Mouse (Mus musculus): ENCODE measurements around the gene Cers6. TPM values are rescaled to one million over a fixed set of nuclear protein-coding genes. Genes with fewer than 3 reads are reported as not detected.

Gene Cers6
- polyA plus RNA-seq, 2 experiments from 2014 or later: 4.6 to 4.8 TPM

DNA sequence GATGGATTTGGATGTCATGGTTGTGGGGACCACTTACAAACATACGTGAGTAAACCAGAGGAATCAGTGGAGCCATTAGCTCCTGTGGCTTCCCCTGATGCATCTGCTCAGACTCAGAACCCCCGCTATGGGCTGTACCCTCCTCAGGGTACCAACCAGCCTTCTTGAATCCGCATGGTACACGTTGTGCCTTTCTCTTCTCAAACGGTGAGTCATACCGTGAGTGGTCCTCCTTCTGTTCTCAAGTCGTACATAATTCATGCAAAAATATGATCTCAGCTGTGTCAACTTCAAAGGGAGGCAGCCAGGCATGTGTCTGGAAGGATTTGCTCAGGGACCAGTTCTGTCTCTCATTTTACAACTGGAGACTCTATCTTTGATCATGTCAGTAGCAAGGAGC is 23.3 kb downstream of the Cers6 start:
- no peak for ATAC-seq

DNA sequence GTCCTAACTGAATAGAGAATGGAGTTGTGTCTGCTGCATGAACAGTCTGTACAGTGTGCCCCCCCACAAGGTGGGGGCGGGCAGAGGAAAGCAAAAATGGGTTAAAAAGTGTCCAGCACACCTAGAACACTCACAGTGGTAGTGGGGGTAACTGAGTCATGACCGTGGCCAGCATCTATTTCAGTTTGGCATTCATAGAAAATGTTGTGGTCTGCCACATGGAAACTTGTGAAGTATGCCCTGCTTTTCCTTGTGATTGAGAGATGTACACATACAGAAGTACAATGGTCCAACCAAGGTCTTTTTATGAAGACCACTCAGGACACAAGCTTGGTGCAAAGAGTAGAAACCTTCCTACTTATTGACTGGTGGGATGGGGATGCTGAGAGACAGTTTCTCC is 24.0 kb downstream of the Cers6 start:
- ATAC-seq: no peak

DNA sequence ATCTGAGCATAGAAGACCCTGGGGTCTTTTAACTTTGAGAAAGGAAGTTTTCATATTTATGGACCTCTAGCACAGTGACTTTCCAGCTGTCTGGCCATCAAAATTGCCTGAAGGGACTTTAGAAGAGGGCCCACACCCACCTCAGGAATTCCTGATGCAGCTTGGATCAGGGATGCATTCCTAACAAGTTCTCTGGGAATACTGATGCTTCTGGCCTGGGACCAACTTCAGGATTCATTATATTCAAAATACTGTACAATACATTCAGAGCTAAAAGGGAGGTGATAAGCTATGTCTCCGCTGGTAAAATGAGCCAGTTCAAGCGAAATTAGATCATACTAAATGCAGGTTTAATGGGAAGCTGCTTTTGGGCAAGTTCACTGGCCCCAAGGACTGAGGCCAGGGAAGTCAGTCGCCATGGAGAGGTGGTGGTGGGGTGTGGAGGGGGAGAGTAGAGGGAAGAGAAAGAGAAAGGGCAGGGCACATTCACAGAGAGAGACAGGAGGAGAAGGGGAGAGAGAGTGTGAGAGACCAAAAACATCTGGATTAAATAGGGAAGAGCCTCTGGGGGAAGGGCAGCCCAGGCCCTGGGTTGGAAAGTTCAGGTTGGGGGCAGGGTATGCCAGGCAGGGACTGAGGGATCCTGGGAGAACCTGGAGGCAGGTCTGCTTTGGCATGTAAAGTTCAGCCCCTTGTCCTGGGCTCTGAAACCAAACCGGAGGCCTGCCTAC is 24.7 kb downstream of the Cers6 start:
- no peak for ATAC-seq

DNA sequence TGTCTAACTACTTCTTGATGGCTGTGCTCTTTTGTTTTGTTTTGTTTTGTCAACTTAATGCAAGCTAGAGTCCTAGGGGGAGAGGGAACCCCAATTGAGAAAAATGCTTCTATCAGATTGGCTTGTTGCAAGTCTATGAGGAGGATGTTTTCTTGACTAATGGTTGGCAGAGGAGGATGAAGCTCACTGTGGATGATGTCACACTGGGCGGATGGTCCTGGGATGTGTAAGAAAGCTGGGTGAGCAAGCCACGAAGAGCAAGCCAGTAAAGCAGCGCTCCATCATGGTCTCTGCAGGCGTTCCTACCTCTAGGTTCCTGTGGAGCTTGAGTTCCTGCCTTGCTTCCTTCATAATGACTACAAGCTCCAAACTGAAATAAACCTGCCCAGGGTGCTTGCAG is 25.4 kb downstream of the Cers6 start:
- no peak for ATAC-seq

DNA sequence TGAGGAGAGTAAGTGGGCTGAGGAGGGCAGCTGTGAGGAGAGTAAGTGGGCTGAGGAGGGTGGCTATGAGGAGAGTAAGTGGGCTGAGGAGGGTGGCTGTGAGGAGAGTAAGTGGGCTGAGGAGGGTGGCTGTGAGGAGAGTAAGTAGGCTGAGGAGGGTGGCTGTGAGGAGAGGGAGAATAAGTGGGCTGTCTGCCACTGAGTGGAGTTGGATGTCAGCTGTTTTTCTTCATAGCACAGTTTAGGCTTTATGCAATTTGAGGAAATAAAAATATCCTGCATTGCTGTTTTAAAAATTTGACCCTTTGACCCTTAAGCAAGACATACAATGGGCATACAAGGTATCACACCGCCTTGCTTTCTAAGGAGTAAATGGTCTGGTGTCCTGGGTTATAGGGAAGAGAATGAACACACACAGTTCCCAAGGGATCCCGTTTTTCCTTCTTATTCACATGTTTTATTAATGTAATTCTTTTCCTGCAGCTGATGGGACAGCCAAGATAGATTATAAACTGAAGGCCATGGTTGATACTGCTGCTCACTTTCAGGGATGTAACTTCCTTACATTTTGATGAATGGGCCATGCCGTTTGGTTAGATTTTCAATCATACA is 27.0 kb downstream of the Cers6 start:
- ATAC-seq: no peak

DNA sequence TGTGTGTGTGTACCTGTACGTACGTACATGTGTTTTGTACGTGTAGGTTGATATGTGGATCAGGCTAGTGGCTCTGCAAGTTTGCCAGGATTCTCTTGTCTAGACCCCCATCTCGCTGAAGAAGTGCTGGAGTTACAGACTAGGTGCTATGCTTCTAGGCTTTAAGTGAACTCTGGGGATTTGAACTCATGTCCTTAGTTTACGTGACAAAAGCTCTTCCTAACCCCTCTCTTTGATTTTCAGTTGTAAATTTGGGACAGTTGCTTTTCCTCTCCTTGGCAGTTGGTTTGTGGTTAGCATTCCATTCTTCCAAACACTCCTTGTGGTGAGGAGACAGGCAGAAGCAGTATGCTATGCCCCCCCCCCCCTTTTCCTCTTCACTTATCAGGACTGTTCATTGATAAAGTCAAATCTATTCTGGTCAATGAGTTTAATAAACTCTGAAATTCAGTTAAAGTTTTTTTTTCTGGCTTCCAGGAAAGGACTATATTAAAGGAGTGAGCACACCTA is 28.5 kb downstream of the Cers6 start:
- no peak for ATAC-seq

DNA sequence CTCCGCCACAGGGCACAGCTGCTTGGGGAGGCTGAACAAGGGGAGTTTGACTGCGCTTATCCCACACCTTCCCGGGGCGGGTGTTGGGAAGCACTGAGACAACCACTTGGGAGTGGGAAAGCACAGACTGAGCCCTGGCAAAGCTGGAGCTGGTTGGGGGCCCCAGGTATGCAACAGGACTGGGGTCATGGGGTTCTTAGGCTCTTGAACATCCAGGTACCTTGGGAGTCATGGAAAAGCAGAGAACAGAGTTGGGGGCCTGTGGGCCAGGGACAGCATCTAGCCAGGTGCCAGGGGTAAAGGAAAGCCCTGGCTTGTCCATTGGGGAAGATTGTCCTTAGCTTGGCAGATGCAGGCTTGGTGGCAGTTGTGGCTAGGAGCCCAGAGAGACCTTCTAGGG is 31.2 kb downstream of the Cers6 start:
- ATAC-seq: no peak

DNA sequence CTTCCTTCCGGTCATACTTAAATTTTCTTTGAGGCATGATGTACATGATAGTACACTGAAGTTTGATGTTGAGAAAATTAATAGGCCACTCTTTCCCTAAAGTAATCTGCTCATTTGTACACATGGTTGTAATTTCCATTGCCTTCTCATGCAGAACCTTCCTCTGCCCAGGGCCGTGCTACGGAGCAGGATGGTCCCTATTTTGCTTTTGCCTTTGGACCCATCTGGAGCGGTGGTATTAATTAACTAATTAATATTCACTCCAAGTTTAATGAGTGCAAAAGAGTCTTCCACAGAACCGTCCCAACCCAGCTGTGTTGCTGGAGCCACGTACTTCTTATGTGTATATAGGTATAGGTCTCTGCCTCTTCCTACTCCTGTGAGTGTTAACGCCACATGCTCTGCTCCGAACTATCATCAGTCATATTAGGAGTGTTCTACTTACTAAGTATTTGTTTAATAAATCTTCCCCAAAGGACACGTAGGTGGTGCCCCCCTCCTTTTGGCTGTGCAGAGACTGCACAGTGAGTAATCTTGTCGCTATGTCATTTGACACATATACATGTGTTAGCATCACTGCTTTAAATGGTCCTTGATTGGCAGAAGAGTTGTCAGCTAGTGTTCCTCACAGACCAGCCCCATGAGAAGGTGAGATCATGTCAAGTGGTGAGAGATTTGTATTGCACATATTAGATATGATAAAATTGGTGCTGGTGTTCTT is 34.0 kb downstream of the Cers6 start:
- no peak for ATAC-seq

DNA sequence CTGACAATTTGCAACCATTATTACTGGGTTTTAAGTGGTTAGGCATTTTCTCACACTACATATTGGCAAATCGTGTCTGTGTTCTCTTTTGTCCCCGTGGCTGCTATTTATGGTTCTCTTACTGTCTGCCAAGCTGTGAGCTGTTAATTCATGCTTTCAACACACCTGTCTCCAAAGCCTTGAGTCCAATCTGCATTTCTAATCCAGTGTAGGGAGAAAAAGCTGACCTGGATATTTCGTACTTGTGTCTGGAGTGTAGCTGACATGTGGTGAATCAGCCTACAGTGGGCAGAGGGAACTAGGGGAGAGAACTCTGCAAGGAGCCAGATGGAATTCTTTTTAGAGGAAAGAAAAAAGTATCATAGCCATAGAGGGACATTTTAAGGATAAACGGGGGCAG is 35.0 kb downstream of the Cers6 start:
- no peak for ATAC-seq

DNA sequence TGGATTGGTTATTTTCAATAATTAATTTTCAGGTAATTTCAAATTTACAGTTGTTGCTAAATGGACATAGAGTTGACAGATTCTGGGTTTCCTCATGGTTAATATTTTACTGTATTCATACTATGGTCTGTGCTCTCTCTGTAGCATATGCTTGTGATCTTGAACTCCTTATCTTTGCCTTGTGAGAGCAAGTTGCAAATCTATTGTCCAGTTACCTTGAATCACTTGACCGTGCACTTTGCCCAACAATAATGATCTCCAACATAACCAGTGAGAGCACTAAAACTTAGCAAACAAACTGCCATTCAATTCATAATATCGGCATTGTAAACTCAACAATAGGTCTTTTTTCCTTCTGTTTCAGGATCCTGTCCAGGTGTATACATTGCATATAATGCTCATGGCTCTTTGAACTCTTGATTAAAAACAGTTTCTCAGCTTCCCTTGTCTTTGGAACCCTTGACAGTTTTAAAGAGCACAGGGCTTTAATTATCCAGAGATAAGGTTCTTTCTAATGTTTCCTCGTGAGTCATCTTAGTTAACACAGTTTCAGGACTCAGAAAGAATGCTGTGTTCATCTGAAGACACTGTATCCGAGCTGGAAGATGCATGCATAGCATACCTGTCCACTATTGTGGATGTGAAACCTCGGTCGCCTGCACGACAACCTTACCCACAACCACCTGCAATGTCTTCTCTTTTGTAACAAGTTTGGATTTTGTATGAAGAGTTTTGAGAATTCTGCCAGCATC is 38.7 kb downstream of the Cers6 start:
- ATAC-seq: no peak

DNA sequence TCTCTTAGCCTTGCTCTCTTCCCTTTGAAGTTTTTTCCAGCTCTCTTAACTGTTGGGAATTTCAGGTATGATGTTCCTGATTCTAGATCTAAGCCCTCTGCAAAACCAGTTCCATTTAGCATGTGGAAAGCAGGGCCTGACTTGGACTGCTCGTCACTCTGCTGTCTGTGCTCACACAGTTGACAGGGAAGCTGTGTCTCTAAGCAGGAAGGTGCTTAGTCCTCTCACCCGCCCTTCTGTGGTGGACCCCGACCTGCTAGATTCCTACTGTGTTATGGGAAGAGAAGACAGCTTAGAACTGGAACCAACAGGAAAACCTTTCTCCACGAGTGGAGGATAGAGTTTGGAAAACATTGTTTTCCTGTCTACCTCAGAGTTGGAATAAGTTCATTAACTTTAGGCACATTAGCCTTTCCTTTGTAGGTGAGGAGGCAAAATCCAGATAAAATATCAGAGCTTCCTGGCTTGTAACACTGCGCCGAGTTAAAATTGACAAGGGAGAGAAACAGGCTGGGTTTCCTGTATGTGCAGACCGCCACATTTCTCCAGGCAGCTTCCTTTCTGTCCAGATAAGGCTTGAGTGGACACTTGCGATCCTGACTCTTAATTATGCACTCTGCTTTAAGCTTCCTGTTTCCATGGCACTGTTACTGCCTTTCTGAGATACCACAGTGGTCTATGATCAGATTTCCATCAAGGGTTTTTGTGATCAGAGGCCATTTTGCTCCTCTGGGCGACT is 39.6 kb downstream of the Cers6 start:
- no peak for ATAC-seq

DNA sequence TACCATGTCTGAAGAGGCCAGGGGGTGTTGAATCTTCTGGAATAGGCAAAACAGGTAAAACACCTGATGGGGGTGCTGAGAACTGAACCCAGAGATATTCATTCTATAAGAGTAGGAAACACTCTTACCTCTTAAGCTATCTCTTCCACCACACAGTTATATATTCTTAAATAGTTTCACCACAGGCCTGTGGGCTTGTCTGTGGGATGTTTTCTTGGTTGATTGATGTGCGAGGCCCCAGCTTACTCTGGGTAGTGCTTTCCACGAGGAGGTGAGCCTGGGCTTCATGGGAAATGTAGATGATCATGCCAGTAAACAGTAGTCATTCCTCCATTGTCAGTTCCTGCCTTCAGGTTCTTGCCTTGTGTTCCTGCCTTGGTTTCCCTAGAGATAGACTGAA is 40.5 kb downstream of the Cers6 start:
- ATAC-seq: no peak

- no peak for ATAC-seq
Observed at GRCm38 (mm10) chr2:68902546-68902945, 41.3 kb downstream of the Cers6 start.

- no peak for ATAC-seq
Observed at GRCm38 (mm10) chr2:68906921-68907320, 45.7 kb downstream of the Cers6 start.

DNA sequence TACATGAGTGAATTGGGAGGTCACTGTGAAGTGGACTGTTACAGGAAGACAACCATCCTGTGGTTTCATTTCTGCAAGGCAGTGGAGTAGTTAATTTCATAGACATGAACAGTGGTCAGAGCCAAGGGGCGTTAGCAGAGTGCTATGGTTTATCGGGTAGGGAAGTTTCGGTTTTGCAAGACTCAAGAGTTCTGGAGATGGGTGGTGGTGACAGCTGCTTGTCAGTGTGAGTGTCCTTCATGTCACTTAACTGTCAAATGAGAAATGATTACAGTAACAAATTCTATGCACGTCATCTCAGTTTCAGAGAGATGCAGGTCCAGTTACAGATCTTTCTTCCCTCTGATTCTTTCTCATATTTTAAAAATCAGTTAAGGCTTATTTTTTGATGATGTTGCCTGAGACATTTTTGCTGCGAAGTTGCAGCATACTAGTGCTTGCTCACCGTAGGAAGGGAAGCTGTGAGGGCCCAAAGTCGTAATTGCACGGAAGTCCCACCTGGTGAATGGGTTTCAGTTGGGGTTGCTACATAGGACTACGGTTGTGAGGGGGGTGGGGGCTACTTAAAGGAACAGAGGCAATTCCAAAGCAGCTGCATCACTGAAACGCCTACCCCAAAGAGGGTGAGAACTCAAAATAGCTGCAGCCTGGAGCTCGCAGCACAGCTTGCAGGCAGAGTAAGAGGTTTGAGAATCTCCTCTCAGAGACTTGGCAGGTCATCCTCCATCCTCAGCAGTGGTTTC is 46.7 kb downstream of the Cers6 start:
- peak; percentile 81 for ATAC-seq

GRCm38 (mm10) chr2:68910727-68911126 is 49.5 kb downstream of the Cers6 start:
- no peak for ATAC-seq

- ATAC-seq: no peak
Observed at GRCm38 (mm10) chr2:68911587-68912483, 50.6 kb downstream of the Cers6 start.

- ATAC-seq: peak; percentile 62
Observed at GRCm38 (mm10) chr2:68915742-68916141, 54.5 kb downstream of the Cers6 start.

DNA sequence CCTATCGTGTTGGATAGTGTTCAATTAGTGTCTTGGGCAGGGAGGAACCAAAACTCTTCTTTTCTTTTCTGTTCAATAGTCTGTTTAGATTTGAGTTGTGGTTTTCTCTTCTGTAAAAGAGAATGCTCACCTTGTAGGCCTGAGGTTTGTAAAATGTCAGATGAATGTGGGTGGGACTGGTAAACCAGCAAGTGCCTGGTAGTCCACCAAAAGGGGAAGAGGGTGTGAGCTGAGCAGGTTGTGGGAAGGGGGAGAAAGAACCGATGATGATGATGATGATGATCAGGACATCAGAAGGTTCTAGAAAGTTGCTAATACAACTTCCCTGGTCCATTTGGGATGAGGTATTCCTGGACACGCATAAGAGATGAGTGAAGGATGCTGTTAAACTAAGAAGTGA is 55.1 kb downstream of the Cers6 start:
- no peak for ATAC-seq

DNA sequence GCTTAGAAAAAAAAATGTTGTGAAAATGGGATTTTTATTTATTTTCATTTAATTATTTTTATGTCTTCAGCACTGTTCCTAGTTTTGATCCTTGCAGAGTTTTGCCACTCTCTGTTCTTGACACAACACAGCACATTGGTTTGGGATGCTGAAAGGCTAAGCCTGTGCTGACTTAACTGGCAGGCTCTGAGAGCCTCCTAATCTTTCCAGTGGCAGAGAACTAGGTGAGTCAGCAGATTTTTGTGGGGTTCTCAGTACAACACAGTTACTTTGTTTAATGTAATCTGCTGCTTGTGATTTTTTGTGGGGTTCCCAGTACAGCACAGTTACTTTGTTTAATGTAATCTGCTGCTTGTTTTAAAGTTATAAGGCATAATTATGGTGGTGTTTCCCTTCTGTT is 55.8 kb downstream of the Cers6 start:
- no peak for ATAC-seq

Data from CD4-positive, CD25-positive, alpha-beta regulatory T cell, adult 4 months (primary cell).